1 mouse cellular context compared by ENCODE assay signal in the genomic region with DNA sequence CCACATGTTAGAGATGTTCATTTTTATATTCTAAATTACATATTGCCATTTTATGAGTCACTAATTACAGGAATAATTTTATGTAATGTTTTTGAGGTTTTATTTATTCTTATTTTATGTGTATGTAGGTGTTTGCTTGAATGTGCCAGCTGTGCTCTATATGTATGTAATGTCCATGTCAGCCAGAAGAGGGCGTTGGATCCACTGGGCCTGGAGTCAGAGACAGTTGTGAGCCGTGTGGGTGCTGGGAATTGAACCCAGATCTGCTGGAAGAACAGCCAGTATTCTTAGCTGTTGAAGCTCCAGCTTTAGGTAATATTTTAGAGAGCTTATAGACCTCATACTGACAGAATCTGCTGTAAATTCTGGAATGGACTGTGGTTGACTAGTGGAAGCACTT.
TF ChIP-seq lines count a peak whose summit lies in the region.

No protein-coding gene starts in this region.

TF ChIP-seq in CH12.LX, 34 proteins besides CTCF, POLR2A, EP300 and RAD21 (continued from another document):
- TF ChIP-seq NELFE (IDR thresholded peaks at IDR 0.05; ENCODE audit: low read depth, low read length) (no peak), ZNF384 (IDR thresholded peaks at IDR 0.05; ENCODE audit: low read depth, low read length) (no peak), SMC3 (IDR thresholded peaks at IDR 0.05; ENCODE audit: low read depth, low read length) (no peak), JUN (IDR thresholded peaks at IDR 0.05; ENCODE audit: insufficient read depth, low read depth, low read length) (no peak)
